18 mouse cellular contexts compared by ENCODE assay signal in the genomic region with DNA sequence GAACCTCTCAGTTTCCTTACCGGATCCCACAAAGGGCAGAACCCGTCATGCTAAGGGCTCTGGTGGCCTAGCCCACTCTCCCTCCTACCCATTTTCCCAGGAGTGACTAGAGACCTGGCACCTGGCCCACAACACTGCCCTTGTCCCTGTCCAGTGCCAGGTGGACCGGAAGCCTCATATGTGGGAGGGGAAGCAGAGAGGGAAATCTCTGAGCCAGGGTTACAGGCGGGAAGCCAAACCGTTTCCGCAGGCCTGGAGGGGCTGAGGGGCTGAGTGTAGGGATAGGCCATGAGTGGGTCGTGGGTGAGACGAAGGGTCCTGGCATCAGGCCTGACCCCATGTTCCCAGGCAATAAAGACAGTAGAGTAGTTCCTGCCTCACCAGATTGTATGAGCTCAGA. TPM values are rescaled to one million over a fixed set of nuclear protein-coding genes. Genes with fewer than 3 reads are reported as not detected.
DNase-seq lines count a peak whose midpoint lies in the region; ATAC-seq and TF ChIP-seq lines count a peak whose summit lies in the region.
"Had no signal": no experiment of that assay in that cellular context is flagged by ENCODE, and none has a peak within 500 bp of the region (broad histone marks: within the 10 kb centered on the region; RNA-seq: fewer than 3 reads in every experiment).

No protein-coding gene starts in this region.

- no peak overlapping the region for H3K4me2 ChIP-seq in forebrain, embryonic 12.5 days
- H3K4me2 ChIP-seq: heart, embryonic 13.5 days; limb, embryonic 15.5 days; lung, embryonic 14.5 days; neural tube, embryonic 13.5 days had no signal

- H3K4me1 ChIP-seq in forebrain, embryonic 12.5 days: no peaks in the 10 kb centered on the region; the same call in 1 of the 2 replicates

- no peak for ATAC-seq in forebrain, embryonic 12.5 days (ENCODE audit: low FRiP score)
- ATAC-seq: hindbrain, embryonic 16.5 days had no signal

- peak overlapping the region; percentile 75; the same call in 1 of the 2 replicates for H3K27ac ChIP-seq in gastrocnemius, adult 2 months
- H3K27ac ChIP-seq in forebrain, embryonic 12.5 days: no peak overlapping the region
- H3K27ac ChIP-seq: heart, embryonic 13.5 days; kidney, postnatal 0 days; limb, embryonic 15.5 days; neural tube, embryonic 13.5 days had no signal

- H3K9me3 ChIP-seq in forebrain, embryonic 12.5 days: no peaks in the 10 kb centered on the region
- H3K9me3 ChIP-seq: heart, embryonic 13.5 days; limb, embryonic 15.5 days; neural tube, embryonic 13.5 days had no signal

- DNase-seq in gastrocnemius, adult 2 months: peak; percentile 49
- DNase-seq in gastrocnemius, adult 18-20 months (ENCODE audit: low spot score): no peak
- peak; percentile 67 for DNase-seq in kidney, postnatal 14 days
- DNase-seq in kidney, adult 11 months: no peak
- DNase-seq in cerebellum, adult 11-12 months: peak; percentile 80
- DNase-seq in heart, postnatal 14 days: peak; percentile 50 to 56
- DNase-seq in urinary bladder, postnatal 36 days (ENCODE audit: low spot score in 2 of 2): no peak
- DNase-seq: lung, embryonic 14.5 days; spleen, adult 18-20 months; thymus, postnatal 36 days had no signal

- intact Hi-C loops in gastrocnemius, adult 2 months (cut with DNase I): no loop called here
- intact Hi-C loops in heart, postnatal 14 days (cut with DNase I): no loop called here

- H3K4me3 ChIP-seq in gastrocnemius, adult 2 months: no peak overlapping the region
- H3K4me3 ChIP-seq in forebrain, embryonic 12.5 days (replicated peaks): no peak overlapping the region
- H3K4me3 ChIP-seq: heart, embryonic 13.5 days; limb, embryonic 15.5 days; neural tube, embryonic 13.5 days had no signal

- H3K27me3 ChIP-seq in forebrain, embryonic 12.5 days: no peaks in the 10 kb centered on the region
- H3K27me3 ChIP-seq: heart, embryonic 13.5 days; limb, embryonic 15.5 days; neural tube, embryonic 13.5 days had no signal

- no peak for TF ChIP-seq CTCF in gastrocnemius, adult 2 months (IDR thresholded peaks at IDR 0.05)

- no peak overlapping the region for H3K9ac ChIP-seq in forebrain, embryonic 12.5 days
- H3K9ac ChIP-seq: heart, embryonic 13.5 days; limb, embryonic 15.5 days; lung, embryonic 14.5 days; neural tube, embryonic 13.5 days had no signal

- H3K36me3 ChIP-seq in forebrain, embryonic 12.5 days (replicated peaks): 0 out of 2 replicates have a peak, but pooled peaks cover 4% of the 10 kb centered on the region

- 90% methylated on average over 8 of the region's 8 CpGs for WGBS in forebrain, embryonic 12.5 days

RNA-seq across cellular contexts. Expression of a gene that starts 1.0 kb away (rescaled TPM):
- total RNA-seq in gastrocnemius, adult 2 months (2021): 10 to 100 TPM; 46.8 to 56.5 TPM
- 10 to 100 TPM; 47.0 to 52.2 TPM for total RNA-seq in gastrocnemius, adult 18-20 months (2021)
- 100 to 1,000 TPM in 1 of 2 experiments, 10 to 100 TPM in 1; 97.9 to 104 TPM for total RNA-seq in heart, postnatal 14 days (2021)
- 11.6 and 11.7 TPM in 2 replicates for polyA plus RNA-seq in forebrain, embryonic 12.5 days (2016; fragmentation: Nextera tagmentation; extraction: Ambion mirVana)

RNA-seq across cellular contexts. Expression of a gene that starts 11.6 kb away (rescaled TPM):
- total RNA-seq in gastrocnemius, adult 2 months (2021): 10 to 100 TPM in 1 of 2 experiments, 1 to 10 TPM in 1; 8.7 to 21.6 TPM
- total RNA-seq in gastrocnemius, adult 18-20 months (2021): 10 to 100 TPM; 13.5 to 19.8 TPM
- 10 to 100 TPM; 22.8 to 23.6 TPM for total RNA-seq in heart, postnatal 14 days (2021)
- 15.1 and 17.0 TPM in 2 replicates for polyA plus RNA-seq in forebrain, embryonic 12.5 days (2016; fragmentation: Nextera tagmentation; extraction: Ambion mirVana)

RNA-seq across cellular contexts. Expression of a gene that starts 23.0 kb away (rescaled TPM):
- not detected for total RNA-seq in gastrocnemius, adult 2 months (2021)
- total RNA-seq in gastrocnemius, adult 18-20 months (2021): not detected
- total RNA-seq in heart, postnatal 14 days (2021): not detected
- polyA plus RNA-seq in forebrain, embryonic 12.5 days (2016; fragmentation: Nextera tagmentation; extraction: Ambion mirVana): 0.19 TPM in 1 of 2 replicates, not detected in the other
- total RNA-seq: adrenal gland, adult 18-20 months; megakaryocyte, adult 5-6 weeks had no signal
- polyA plus RNA-seq: limb, embryonic 15.5 days; lung, embryonic 14.5 days had no signal

RNA-seq across cellular contexts. Expression of a gene that starts 23.1 kb away (rescaled TPM):
- 1,000 to 10,000 TPM; 1,555 to 1,869 TPM for total RNA-seq in gastrocnemius, adult 2 months (2021)
- total RNA-seq in gastrocnemius, adult 18-20 months (2021): 1,000 to 10,000 TPM; 1,543 to 1,586 TPM
- 100 to 1,000 TPM; 595 to 617 TPM for total RNA-seq in heart, postnatal 14 days (2021)
- 27.0 and 32.1 TPM in 2 replicates for polyA plus RNA-seq in forebrain, embryonic 12.5 days (2016; fragmentation: Nextera tagmentation; extraction: Ambion mirVana)
- total RNA-seq: megakaryocyte, adult 5-6 weeks had no signal

RNA-seq across cellular contexts. Expression of a gene that starts 23.9 kb away (rescaled TPM):
- total RNA-seq in gastrocnemius, adult 2 months (2021): not detected
- not detected for total RNA-seq in gastrocnemius, adult 18-20 months (2021)
- total RNA-seq in heart, postnatal 14 days (2021): not detected
- 2.6 and 3.1 TPM in 2 replicates for polyA plus RNA-seq in forebrain, embryonic 12.5 days (2016; fragmentation: Nextera tagmentation; extraction: Ambion mirVana)
- total RNA-seq: adrenal gland, adult 18-20 months had no signal
- polyA plus RNA-seq: heart, embryonic 13.5 days had no signal

Comparison
In these comparisons a context has a peak if more than half of its experiments do, and no peak if none do; other contexts are left out.
1. DNase-seq: peak in gastrocnemius, adult 2 months (single experiment), kidney, postnatal 14 days (single experiment), cerebellum, adult 11-12 months (single experiment) and heart, postnatal 14 days (2 of 2); none in gastrocnemius, adult 18-20 months (single experiment), kidney, adult 11 months (single experiment) and urinary bladder, postnatal 36 days (0 of 2).